Mouse (Mus musculus): Measurements from ENCODE around the gene Cdc42bpb. TPM values are rescaled to one million over a fixed set of nuclear protein-coding genes. Genes with fewer than 3 reads are reported as not detected.
A peak's percentile ranks its signal among the peaks of the same experiment; 100 is the strongest.

Cdc42bpb gene
- polyA plus RNA-seq, 2 experiments, result 5.3 to 22.5 TPM

- Histone ChIP-seq H3K27ac (peak overlapping the region; percentile 39; the same call in 1 of the 2 replicates), H3K36me3 (replicated peaks; ENCODE audit: control insufficient read depth, insufficient read depth, low read depth) (no peaks in the 10 kb centered on the region), H3K4me2 (ENCODE audit: low read depth) (peak overlapping the region; percentile 44), H3K9ac (replicated peaks) (peak overlapping the region; percentile 11; the same call in 1 of the 2 replicates), H3K9me3 (ENCODE audit: control insufficient read depth, low read length) (no peaks in the 10 kb centered on the region), H3K27me3 (ENCODE audit: control insufficient read depth, insufficient read depth, low read length) (peaks cover 30% of the 10 kb centered on the region), H3K4me1 (replicated peaks; ENCODE audit: control insufficient read depth in 2 of 2, insufficient read depth in 2 of 2, low read length in 1 of 2) (peaks cover 20 to 30% of the 10 kb centered on the region in 2 experiments), H3K4me3 (ENCODE audit: insufficient read depth in 1 of 2, low read depth in 2 of 2, low read length in 2 of 2) (no peak overlapping the region)
- TF ChIP-seq EP300 (IDR thresholded peaks at IDR 0.05; ENCODE audit: low read depth), result peak; percentile 39; the same call in 1 of the 2 replicates
- peak; percentile 62 for TF ChIP-seq CTCF (IDR thresholded peaks at IDR 0.05; ENCODE audit: low read depth)
- 16% methylated on average over 4 of the region's 4 CpGs for WGBS (ENCODE audit: insufficient replicate concordance)
- DNase-seq (ENCODE audit: low read depth in 3 of 3, low spot score in 3 of 3) (peak; percentile 43 to 60 (median 47)), ATAC-seq (ENCODE audit: insufficient read depth) (peak; percentile 84)
Measured at GRCm38 (mm10) chr12:111267673-111268325, 109.7 kb downstream of the Cdc42bpb start.

GRCm38 (mm10) chr12:111266592-111266991 is 110.9 kb downstream of the Cdc42bpb start:
- DNase-seq (ENCODE audit: low read depth in 3 of 3, low spot score in 3 of 3), result peak; percentile 36 to 55 (median 46)
- H3K4me3 ChIP-seq (ENCODE audit: insufficient read depth in 1 of 2, low read depth in 2 of 2, low read length in 2 of 2), result no peak overlapping the region

GRCm38 (mm10) chr12:111265212-111265611 is 112.3 kb downstream of the Cdc42bpb start:
- TF ChIP-seq EP300 (IDR thresholded peaks at IDR 0.05; ENCODE audit: low read depth), result no peak
- no peak for TF ChIP-seq CTCF (IDR thresholded peaks at IDR 0.05; ENCODE audit: low read depth)
- 74% methylated on average over 5 of the region's 5 CpGs for WGBS (ENCODE audit: insufficient replicate concordance)
- peaks cover 4% of the 10 kb centered on the region for H3K27me3 ChIP-seq (ENCODE audit: control insufficient read depth, insufficient read depth, low read length)
- H3K27ac ChIP-seq, result no peak overlapping the region
- H3K4me3 ChIP-seq (ENCODE audit: insufficient read depth in 1 of 2, low read depth in 2 of 2, low read length in 2 of 2), result no peak overlapping the region
- no peak overlapping the region for H3K9ac ChIP-seq (replicated peaks)
- no peaks in the 10 kb centered on the region for H3K9me3 ChIP-seq (ENCODE audit: control insufficient read depth, low read length)
- DNase-seq (ENCODE audit: low read depth in 3 of 3, low spot score in 3 of 3), result no peak
- H3K36me3 ChIP-seq (replicated peaks; ENCODE audit: control insufficient read depth, insufficient read depth, low read depth), result no peaks in the 10 kb centered on the region
- no peak for ATAC-seq (ENCODE audit: insufficient read depth)
- peaks cover 20 to 30% of the 10 kb centered on the region in 2 experiments for H3K4me1 ChIP-seq (replicated peaks; ENCODE audit: control insufficient read depth in 2 of 2, insufficient read depth in 2 of 2, low read length in 1 of 2)
- H3K4me2 ChIP-seq (ENCODE audit: low read depth), result no peak overlapping the region

More at GRCm38 (mm10) chr12:111266592-111266991, 110.9 kb downstream of the Cdc42bpb start:
- Histone ChIP-seq H3K27me3 (ENCODE audit: control insufficient read depth, insufficient read depth, low read length) (peaks cover 18% of the 10 kb centered on the region), H3K36me3 (replicated peaks; ENCODE audit: control insufficient read depth, insufficient read depth, low read depth) (no peaks in the 10 kb centered on the region), H3K4me1 (replicated peaks; ENCODE audit: control insufficient read depth in 2 of 2, insufficient read depth in 2 of 2, low read length in 1 of 2) (peaks cover 20 to 30% of the 10 kb centered on the region in 2 experiments), H3K9me3 (ENCODE audit: control insufficient read depth, low read length) (no peaks in the 10 kb centered on the region), H3K4me2 (ENCODE audit: low read depth) (peak overlapping the region; percentile 44), H3K27ac (peak overlapping the region; percentile 39), H3K9ac (replicated peaks) (no peak overlapping the region; the same call in 1 of the 2 replicates)
- TF ChIP-seq EP300 (IDR thresholded peaks at IDR 0.05; ENCODE audit: low read depth) (peak; percentile 65), CTCF (IDR thresholded peaks at IDR 0.05; ENCODE audit: low read depth) (no peak)
- peak; percentile 62; the same call in 1 of the 2 replicates for ATAC-seq (ENCODE audit: insufficient read depth)
- 18% methylated on average over 12 of the region's 12 CpGs for WGBS (ENCODE audit: insufficient replicate concordance)

GRCm38 (mm10) chr12:111263650-111264049 is 113.9 kb downstream of the Cdc42bpb start:
- 88% methylated on average over 16 of the region's 16 CpGs for WGBS (ENCODE audit: insufficient replicate concordance)
- no peaks in the 10 kb centered on the region for H3K36me3 ChIP-seq (replicated peaks; ENCODE audit: control insufficient read depth, insufficient read depth, low read depth)

GRCm38 (mm10) chr12:111251227-111251626 is 126.3 kb downstream of the Cdc42bpb start:
- ATAC-seq (ENCODE audit: insufficient read depth), result no peak
- Histone ChIP-seq H3K4me1 (replicated peaks; ENCODE audit: control insufficient read depth in 2 of 2, insufficient read depth in 2 of 2, low read length in 1 of 2) (peaks cover 13% of the 10 kb centered on the region in 2 experiments), H3K27me3 (ENCODE audit: control insufficient read depth, insufficient read depth, low read length) (no peaks in the 10 kb centered on the region), H3K4me2 (ENCODE audit: low read depth) (no peak overlapping the region), H3K9me3 (ENCODE audit: control insufficient read depth, low read length) (no peaks in the 10 kb centered on the region), H3K36me3 (replicated peaks; ENCODE audit: control insufficient read depth, insufficient read depth, low read depth) (no peaks in the 10 kb centered on the region), H3K9ac (replicated peaks) (no peak overlapping the region), H3K27ac (no peak overlapping the region), H3K4me3 (ENCODE audit: insufficient read depth in 1 of 2, low read depth in 2 of 2, low read length in 2 of 2) (no peak overlapping the region)
- TF ChIP-seq CTCF (IDR thresholded peaks at IDR 0.05; ENCODE audit: low read depth) (no peak), EP300 (IDR thresholded peaks at IDR 0.05; ENCODE audit: low read depth) (no peak)
- no peak for DNase-seq (ENCODE audit: low read depth in 3 of 3, low spot score in 3 of 3)
- 79% methylated on average over 9 of the region's 9 CpGs for WGBS (ENCODE audit: insufficient replicate concordance)

More at GRCm38 (mm10) chr12:111263650-111264049, 113.9 kb downstream of the Cdc42bpb start:
- Histone ChIP-seq H3K27me3 (ENCODE audit: control insufficient read depth, insufficient read depth, low read length) (no peaks in the 10 kb centered on the region), H3K9me3 (ENCODE audit: control insufficient read depth, low read length) (no peaks in the 10 kb centered on the region), H3K9ac (replicated peaks) (no peak overlapping the region), H3K4me2 (ENCODE audit: low read depth) (no peak overlapping the region), H3K4me3 (ENCODE audit: insufficient read depth in 1 of 2, low read depth in 2 of 2, low read length in 2 of 2) (no peak overlapping the region), H3K27ac (no peak overlapping the region), H3K4me1 (replicated peaks; ENCODE audit: control insufficient read depth in 2 of 2, insufficient read depth in 2 of 2, low read length in 1 of 2) (peaks cover 20 to 25% of the 10 kb centered on the region in 2 experiments)
- TF ChIP-seq CTCF (IDR thresholded peaks at IDR 0.05; ENCODE audit: low read depth) (no peak), EP300 (IDR thresholded peaks at IDR 0.05; ENCODE audit: low read depth) (no peak)
- DNase-seq (ENCODE audit: low read depth in 3 of 3, low spot score in 3 of 3) (no peak), ATAC-seq (ENCODE audit: insufficient read depth) (no peak)
